Mouse (Mus musculus): ENCODE measurements around the gene Prss21.

DNA sequence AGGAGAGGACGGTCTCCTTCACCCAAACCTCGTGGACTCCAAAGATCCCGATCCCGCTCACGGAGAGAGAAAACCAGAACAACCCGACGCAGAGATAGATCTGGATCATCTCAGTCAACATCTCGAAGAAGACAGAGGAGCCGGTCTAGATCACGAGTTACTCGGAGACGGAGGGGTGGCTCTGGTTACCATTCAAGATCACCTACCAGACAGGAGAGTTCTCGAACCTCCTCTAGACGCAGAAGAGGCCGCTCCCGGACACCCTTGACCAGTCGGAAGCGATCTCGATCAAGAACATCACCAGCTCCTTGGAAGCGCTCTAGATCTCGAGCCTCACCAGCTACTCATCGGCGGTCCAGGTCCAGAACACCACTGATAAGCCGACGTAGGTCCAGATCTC, 48.6 kb upstream of the Prss21 start:
- TF ChIP-seq POLR2A (IDR thresholded peaks at IDR 0.05; ENCODE audit: control insufficient read depth, extremely low read depth, insufficient read depth, low read length, poor library complexity) = no peak
- TF ChIP-seq CTCF (IDR thresholded peaks at IDR 0.05; ENCODE audit: borderline replicate concordance, control insufficient read depth, extremely low read depth, insufficient read depth, low read length, poor library complexity) = no peak
